Mouse (Mus musculus) hindbrain, postnatal 0 days (tissue): ENCODE data around the gene Phf10. TPM values are rescaled to one million over a fixed set of nuclear protein-coding genes. Genes with fewer than 3 reads are reported as not detected.
"Not testable (repeated sequence)": the region's sequence is repeated elsewhere in the genome, so short reads cannot be mapped to it uniquely, and the experiment has no call there.

Experiments used
- ATAC-seq: fragments of 200-750 bp; cut with Nextera tagmentation; 2 replicates; pipeline ENCODE4 v1.8.0; 2017; ENCODE audit warnings: mild to moderate bottlenecking, moderate TSS enrichment, moderate library complexity
- DNase-seq: peaks from one replicate; pipeline ENCODE4 v3.0.0-alpha.2; 2015; ENCODE audit warnings: low spot score
- H3K27ac ChIP-seq: fragments of 300-500 bp; sonication (generic); 2 replicates; pipeline ENCODE4 v1.5.1; 2014; ENCODE audit warnings: mild to moderate bottlenecking
- H3K27me3 ChIP-seq: fragments of 300-500 bp; sonication (generic); 2 replicates; pipeline ENCODE4 v1.6.1; 2014; ENCODE audit warnings: low read length, mixed read lengths; ENCODE audit not compliant: insufficient read depth
- H3K36me3 ChIP-seq: fragments of 300-500 bp; sonication (generic); 2 replicates; pipeline ENCODE4 v1.6.1; 2014; ENCODE audit warnings: low read length, mixed read lengths; ENCODE audit not compliant: insufficient read depth
- H3K4me1 ChIP-seq: fragments of 300-500 bp; sonication (generic); 2 replicates; pipeline ENCODE4 v1.6.1; 2014; ENCODE audit warnings: antibody characterized with exemption, low read length, mixed read lengths; ENCODE audit not compliant: insufficient read depth
- H3K4me2 ChIP-seq: fragments of 300-500 bp; sonication (generic); 2 replicates; pipeline ENCODE4 v1.6.1; 2014; ENCODE audit warnings: low read depth, mild to moderate bottlenecking, low read length, moderate library complexity, mixed read lengths
- H3K4me3 ChIP-seq: fragments of 300-500 bp; sonication (generic); 2 replicates; pipeline ENCODE4 v1.5.1; 2014; ENCODE audit warnings: low read length
- H3K9ac ChIP-seq: fragments of 300-500 bp; sonication (generic); replicated peaks from 2 replicates; pipeline ENCODE4 v1.6.1; 2014; ENCODE audit warnings: mild to moderate bottlenecking, low read length, moderate library complexity, mixed read lengths
- H3K9me3 ChIP-seq: fragments of 300-500 bp; sonication (generic); 2 replicates; pipeline ENCODE4 v1.6.1; 2016; ENCODE audit warnings: low read length, mixed read lengths
- WGBS: fragments of 180-500 bp; shearing (Covaris S2); extraction: QIAGEN DNeasy Blood & Tissue Kit; methylation state at CpG from one replicate; pipeline ENCODE4 v1.1.7; 2014; 5-methylcytosine and 5-hydroxymethylcytosine counted together
- polyA plus RNA-seq: library from polyadenylated mRNA; unstranded; fragments of >200 nt; fragmentation: Nextera tagmentation; extraction: Ambion mirVana; gene quantifications from 2 replicates; pipeline ENCODE4 v1.2.1, GENCODE M21; 2015
- total RNA-seq: library from RNA; depleted of rRNA; stranded (reverse); fragments of >200 nt; gene quantifications from 2 replicates; pipeline ENCODE4 v1.2.3, GENCODE M21; 2014; rRNA removed

Gene Phf10
- total RNA-seq (35.4 and 38.3 TPM in 2 replicates), polyA plus RNA-seq (12.5 and 15.9 TPM in 2 replicates)

DNA sequence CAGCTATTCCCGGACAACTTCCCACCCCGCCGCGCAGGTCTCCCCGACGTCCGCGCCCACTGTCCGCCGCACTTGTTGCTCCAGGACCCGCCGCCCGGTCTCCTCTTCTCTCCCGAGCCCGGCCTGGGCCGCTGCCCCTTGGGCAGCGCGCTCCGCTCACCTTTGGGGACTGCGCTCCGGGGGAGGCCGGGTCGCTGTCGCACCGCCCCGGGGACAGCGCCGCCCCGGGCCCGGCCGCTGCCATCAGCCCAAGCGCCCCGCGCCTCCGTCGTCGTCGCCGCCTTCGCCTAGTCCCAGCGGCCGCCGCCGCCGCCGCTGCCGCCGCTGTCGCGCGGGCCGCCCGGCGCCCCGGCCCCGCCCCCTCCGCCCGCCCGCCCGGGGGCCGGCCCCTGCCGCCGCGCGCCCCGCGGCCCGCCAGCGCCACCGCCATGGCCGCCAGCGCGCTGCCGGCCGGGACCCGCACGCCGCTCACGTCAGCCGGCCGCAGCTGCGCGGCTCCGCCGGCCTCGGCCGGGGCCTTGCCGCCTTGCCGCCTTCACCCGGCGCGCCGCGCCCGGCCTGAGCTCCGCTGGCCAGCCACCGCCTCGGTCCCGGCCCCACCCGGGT, at the start of gene Phf10:
Gene Phf10, minus strand, starts transcription at position 323 of the 606 bp plus-strand sequence.
- H3K4me1 ChIP-seq, H3K27me3 ChIP-seq, H3K9me3 ChIP-seq, H3K36me3 ChIP-seq: not testable (repeated sequence)
- ATAC-seq (peak; percentile 84), DNase-seq (peak; percentile 9)
- H3K4me3 ChIP-seq: peak within 1 kb of the TSS; percentile 58
- peak within 1 kb of the TSS; percentile 45; the same call in 1 of the 2 replicates for H3K27ac ChIP-seq
- peak within 1 kb of the TSS; percentile 44 for H3K9ac ChIP-seq
- under 1% methylated on average over 34 of the region's 100 CpGs for WGBS
- H3K4me2 ChIP-seq: peak within 1 kb of the TSS; percentile 87

DNA sequence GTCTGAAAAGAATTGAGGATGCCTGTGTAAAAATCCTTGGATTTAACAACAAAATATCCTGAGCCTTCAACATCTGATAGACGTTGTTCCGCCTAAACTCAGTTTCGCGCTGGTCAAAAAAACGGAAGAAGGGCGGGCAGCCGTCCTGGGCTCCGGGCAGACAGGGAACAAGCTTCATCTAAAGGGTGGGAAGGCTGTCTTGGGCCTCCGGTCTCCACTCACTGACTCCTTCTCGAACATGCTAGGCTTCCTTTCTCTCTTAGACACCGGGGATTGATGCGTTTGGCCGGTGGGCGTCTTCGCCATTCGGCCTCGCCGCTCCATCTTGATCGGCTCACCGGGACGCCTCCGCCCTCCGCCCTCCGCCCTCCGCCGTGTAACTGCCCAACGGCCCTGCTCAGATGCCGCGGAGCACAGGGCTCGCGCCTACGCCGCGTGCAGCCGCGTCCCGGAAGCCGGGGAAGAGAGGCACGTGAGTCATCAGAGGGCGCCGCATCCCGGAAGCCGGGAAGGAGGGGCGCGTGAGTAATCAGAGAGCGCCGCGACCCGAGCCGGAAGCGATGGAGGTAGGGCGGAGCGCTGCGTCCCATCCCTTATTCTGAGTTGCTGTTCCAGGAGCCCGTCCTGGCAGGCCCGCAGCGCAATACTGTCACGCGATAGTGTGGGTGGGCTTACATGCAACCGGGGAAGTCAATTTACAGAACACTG, 48.8 kb upstream of the Phf10 start, which contains the start of gene Gm3435:
Gene Gm3435, plus strand, starts transcription at position 471 of the 708 bp plus-strand sequence.
- peak; percentile 99 for ATAC-seq

DNA sequence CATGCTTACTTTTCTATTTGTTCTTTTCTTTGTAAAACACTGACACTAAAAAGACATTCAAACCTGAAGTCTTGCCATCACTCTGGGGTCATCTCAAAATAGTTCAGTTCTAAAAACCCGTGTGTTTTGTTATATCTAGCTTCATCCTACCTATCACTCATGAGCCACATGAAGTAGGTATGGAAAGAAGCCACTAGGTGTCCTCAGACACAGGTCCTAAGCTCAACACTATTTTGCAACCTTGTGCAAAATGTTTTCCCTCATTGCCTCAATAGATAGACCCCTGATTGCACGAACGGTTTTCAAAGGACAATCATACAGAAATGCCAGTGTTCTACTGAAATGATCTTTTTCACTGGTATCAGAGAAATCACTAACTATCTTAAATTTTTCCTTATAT, 48.0 kb upstream of the Phf10 start:
- WGBS: no CpG with 5 or more reads among the region's 3 CpGs
- not testable (repeated sequence) for H3K9me3 ChIP-seq, H3K36me3 ChIP-seq, DNase-seq, H3K27ac ChIP-seq, H3K4me3 ChIP-seq, H3K4me2 ChIP-seq, H3K27me3 ChIP-seq, ATAC-seq, H3K4me1 ChIP-seq, H3K9ac ChIP-seq

More for the DNA sequence above, 48.8 kb upstream of the Phf10 start, which contains the start of gene Gm3435:
- not testable (repeated sequence) for DNase-seq, H3K9me3 ChIP-seq, H3K4me1 ChIP-seq, H3K4me3 ChIP-seq, H3K36me3 ChIP-seq, H3K4me2 ChIP-seq, H3K27me3 ChIP-seq, H3K9ac ChIP-seq, H3K27ac ChIP-seq
- WGBS: no CpG with 5 or more reads among the region's 60 CpGs

DNA sequence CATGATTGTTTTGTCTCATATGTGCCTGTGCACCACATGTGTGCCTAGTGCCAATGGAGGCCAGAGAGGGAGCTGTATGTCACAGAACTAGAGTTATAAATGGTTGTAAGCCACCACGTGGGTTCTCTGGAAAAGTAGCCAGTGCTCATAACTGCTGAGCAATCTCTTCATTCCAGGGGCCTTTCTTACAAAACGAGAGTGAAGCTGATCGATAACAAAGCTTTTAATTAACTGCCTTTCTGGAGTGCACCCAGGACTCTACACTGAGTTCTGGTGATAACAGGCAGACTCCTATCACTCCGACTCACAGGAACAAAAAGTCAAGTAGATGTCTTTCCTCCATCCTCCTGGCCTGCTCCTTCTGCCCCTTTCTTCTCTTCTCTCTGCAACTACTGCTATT, 39.0 kb upstream of the Phf10 start:
- not testable (repeated sequence) for H3K9ac ChIP-seq, H3K4me3 ChIP-seq, H3K4me1 ChIP-seq, H3K9me3 ChIP-seq, H3K27ac ChIP-seq, H3K36me3 ChIP-seq, DNase-seq, H3K4me2 ChIP-seq, ATAC-seq, H3K27me3 ChIP-seq
- no CpG with 5 or more reads among the region's 4 CpGs for WGBS

GRCm38 (mm10) chr17:14994140-14994539, 33.1 kb upstream of the Phf10 start:
- not testable (repeated sequence) for ATAC-seq, H3K4me2 ChIP-seq, H3K9me3 ChIP-seq, H3K27ac ChIP-seq, H3K4me1 ChIP-seq, H3K4me3 ChIP-seq, DNase-seq, H3K36me3 ChIP-seq, H3K27me3 ChIP-seq, H3K9ac ChIP-seq
- no CpG with 5 or more reads among the region's 5 CpGs for WGBS

DNA sequence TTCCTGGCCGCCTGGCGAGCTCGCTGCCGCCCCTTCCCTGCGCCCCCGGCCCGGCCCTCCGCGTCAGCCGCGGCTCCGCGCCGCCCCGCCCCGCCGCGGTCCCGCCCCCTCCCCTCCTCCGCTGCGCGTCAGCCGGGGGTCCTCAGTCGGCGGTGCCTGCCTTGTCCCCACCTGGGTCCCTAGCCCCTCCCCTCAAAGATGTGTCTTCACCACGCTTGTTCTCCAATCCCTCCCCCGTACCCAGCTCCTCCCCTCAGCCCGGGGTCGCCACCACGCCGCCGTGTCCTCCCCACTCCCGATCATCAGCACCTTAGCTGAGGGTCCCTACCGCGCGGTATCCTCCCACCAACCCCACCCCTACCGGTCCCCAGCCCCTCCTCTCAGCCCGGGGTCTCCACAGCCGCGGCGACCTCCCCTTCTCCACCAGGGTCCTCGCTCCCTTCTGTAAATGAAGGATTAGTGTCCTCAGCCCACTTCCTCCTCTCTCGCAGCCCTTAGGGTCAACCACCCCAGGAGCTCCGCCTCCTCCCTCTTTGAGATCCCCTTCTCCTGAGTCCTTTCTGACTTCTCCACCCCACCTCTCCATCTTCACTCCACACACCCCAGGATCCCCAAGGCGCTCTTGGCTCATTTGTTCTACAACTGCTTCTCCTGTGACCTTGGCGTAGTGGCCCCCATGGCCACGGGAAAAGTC, 32.2 kb upstream of the Phf10 start:
- not testable (repeated sequence) for H3K4me2 ChIP-seq, H3K9me3 ChIP-seq, DNase-seq, H3K27ac ChIP-seq, H3K27me3 ChIP-seq, H3K9ac ChIP-seq, H3K36me3 ChIP-seq, H3K4me3 ChIP-seq, H3K4me1 ChIP-seq
- no CpG with 5 or more reads among the region's 47 CpGs for WGBS
- peak; percentile 89 for ATAC-seq

GRCm38 (mm10) chr17:14992522-14993138, 31.6 kb upstream of the Phf10 start:
- DNase-seq, H3K4me3 ChIP-seq, H3K27ac ChIP-seq, H3K27me3 ChIP-seq, H3K9ac ChIP-seq, H3K4me1 ChIP-seq, H3K4me2 ChIP-seq, H3K36me3 ChIP-seq, H3K9me3 ChIP-seq: not testable (repeated sequence)
- WGBS: no CpG with 5 or more reads among the region's 98 CpGs
- ATAC-seq: peak; percentile 88

- WGBS: 79% methylated on average over 4 of the region's 5 CpGs
- H3K4me3 ChIP-seq, H3K9ac ChIP-seq, ATAC-seq, H3K27ac ChIP-seq, H3K4me1 ChIP-seq, DNase-seq, H3K27me3 ChIP-seq, H3K9me3 ChIP-seq, H3K36me3 ChIP-seq, H3K4me2 ChIP-seq: not testable (repeated sequence)
These were observed 29.1 kb upstream of the Phf10 start for GRCm38 (mm10) chr17:14990116-14990702.

GRCm38 (mm10) chr17:14978362-14979038, 17.4 kb upstream of the Phf10 start, which contains the start of the genes 9030025P20Rik and Gm3417:
Gene 9030025P20Rik, plus strand, starts transcription at chr17:14978468.
Gene Gm3417, minus strand, starts transcription at chr17:14978790.
- H3K9me3 ChIP-seq, H3K27ac ChIP-seq, H3K36me3 ChIP-seq, H3K4me1 ChIP-seq, H3K9ac ChIP-seq, H3K27me3 ChIP-seq, H3K4me3 ChIP-seq, DNase-seq, H3K4me2 ChIP-seq: not testable (repeated sequence)
- no CpG with 5 or more reads among the region's 60 CpGs for WGBS
- peak; percentile 99 for ATAC-seq
